Mouse (Mus musculus) MEL (cell line): ENCODE results near the gene Ccdc17.
A peak's percentile ranks its signal among the peaks of the same experiment; 100 is the strongest.

Source experiments
- CTCF ChIP-seq, 3 experiments: IDR thresholded peaks in 2 of 3; conservative IDR thresholded peaks in 1 of 3; 2 replicates each; pipeline ENCODE4 v1.5.1; 2011 to 2012; ENCODE audit warnings: low read length in 3 of 3, low read depth in 2 of 3, mild to moderate bottlenecking in 2 of 3, improper control_type of control experiment in 1 of 3, inconsistent platforms in 1 of 3, mixed read lengths in 1 of 3, moderate library complexity in 1 of 3; ENCODE audit not compliant: control insufficient read depth in 1 of 3, insufficient read depth in 1 of 3, poor library complexity in 1 of 3, severe bottlenecking in 1 of 3
- EP300 ChIP-seq, 2 experiments: IDR thresholded peaks; 2 replicates each; pipeline ENCODE4 v1.6.1; 2011; ENCODE audit warnings: improper control_type of control experiment in 2 of 2, low read length in 2 of 2, low read depth in 1 of 2, mild to moderate bottlenecking in 1 of 2
- HCFC1 ChIP-seq: IDR thresholded peaks from 2 replicates; pipeline ENCODE4 v1.6.1; 2012; ENCODE audit warnings: low read depth, mild to moderate bottlenecking, inconsistent platforms, low read length, improper control_type of control experiment, moderate library complexity
- MAFK ChIP-seq: IDR thresholded peaks from 2 replicates; pipeline ENCODE4 v1.6.1; 2011; ENCODE audit warnings: low read depth, mild to moderate bottlenecking, low read length, improper control_type of control experiment, borderline replicate concordance
- MAX ChIP-seq: IDR thresholded peaks from 2 replicates; pipeline ENCODE4 v1.6.1; 2011; ENCODE audit warnings: low read length, improper control_type of control experiment
- MYC ChIP-seq: IDR thresholded peaks from 2 replicates; pipeline ENCODE4 v1.6.1; 2011; ENCODE audit warnings: low read depth, mild to moderate bottlenecking, low read length, improper control_type of control experiment, moderate library complexity
- NELFE ChIP-seq: IDR thresholded peaks from 2 replicates; pipeline ENCODE4 v1.6.1; 2011; ENCODE audit warnings: low read depth, low read length, improper control_type of control experiment
- POLR2A ChIP-seq, 2 experiments: IDR thresholded peaks; 2 replicates each; pipeline ENCODE4 v1.6.1; 2011 to 2012; ENCODE audit warnings: low read length in 2 of 2, mild to moderate bottlenecking in 2 of 2, control low read depth in 1 of 2, improper control_type of control experiment in 1 of 2, low read depth in 1 of 2, moderate library complexity in 1 of 2; ENCODE audit not compliant: control insufficient read depth in 1 of 2, insufficient read depth in 1 of 2, poor library complexity in 1 of 2
- POLR2AphosphoS5 ChIP-seq: IDR thresholded peaks from 2 replicates; pipeline ENCODE4 v1.6.1; 2012; ENCODE audit warnings: low read depth, borderline replicate concordance, mild to moderate bottlenecking, inconsistent platforms, low read length, moderate library complexity, mixed read lengths
- TCF12 ChIP-seq: IDR thresholded peaks from 2 replicates; pipeline ENCODE4 v1.6.1; 2014; ENCODE audit warnings: low read depth, mild to moderate bottlenecking, inconsistent platforms, low read length, improper control_type of control experiment, moderate library complexity
- USF1 ChIP-seq: IDR thresholded peaks from 2 replicates; pipeline ENCODE4 v1.6.1; 2014; ENCODE audit warnings: low read depth, mild to moderate bottlenecking, inconsistent platforms, low read length, improper control_type of control experiment, moderate library complexity
- ZKSCAN1 ChIP-seq: IDR thresholded peaks from 2 replicates; pipeline ENCODE4 v1.6.1; 2012; ENCODE audit warnings: low read depth, mild to moderate bottlenecking, inconsistent platforms, low read length, improper control_type of control experiment, moderate library complexity
- ZMIZ1 ChIP-seq: IDR thresholded peaks from 2 replicates; pipeline ENCODE4 v1.6.1; 2012; ENCODE audit warnings: low read depth, mild to moderate bottlenecking, inconsistent platforms, low read length, improper control_type of control experiment, moderate library complexity

GRCm38 (mm10) chr4:116596978-116597881, 776 bp downstream of the Ccdc17 start:
- TF ChIP-seq MYC (0 out of 2 replicates have a peak, but pooled peaks have one; percentile 68), CTCF (IDR thresholded peaks at IDR 0.05 in 2 of 3, conservative IDR thresholded peaks at IDR 0.05 in 1 of 3; ENCODE audit: control insufficient read depth in 1 of 3, insufficient read depth in 1 of 3, low read depth in 2 of 3, low read length in 3 of 3, poor library complexity in 1 of 3, severe bottlenecking in 1 of 3) (peak in 1 of 3 experiments; percentile 3; a peak in 1 of 6 replicates), POLR2A (IDR thresholded peaks at IDR 0.05; ENCODE audit: control insufficient read depth in 1 of 2, insufficient read depth in 1 of 2, low read depth in 1 of 2, low read length in 2 of 2, poor library complexity in 1 of 2) (peak; percentile 59 to 92; a peak in 3 of 4 replicates), HCFC1 (peak; percentile 91), ZMIZ1 (peak; percentile 70; the same call in 1 of the 2 replicates), EP300 (IDR thresholded peaks at IDR 0.05; ENCODE audit: low read depth in 1 of 2, low read length in 2 of 2) (no peak), TCF12 (peak; percentile 60; the same call in 1 of the 2 replicates), MAFK (no peak), ZKSCAN1 (no peak), NELFE (peak; percentile 84), USF1 (no peak), POLR2AphosphoS5 (no peak), MAX (peak; percentile 42)
